In the genomic region with DNA sequence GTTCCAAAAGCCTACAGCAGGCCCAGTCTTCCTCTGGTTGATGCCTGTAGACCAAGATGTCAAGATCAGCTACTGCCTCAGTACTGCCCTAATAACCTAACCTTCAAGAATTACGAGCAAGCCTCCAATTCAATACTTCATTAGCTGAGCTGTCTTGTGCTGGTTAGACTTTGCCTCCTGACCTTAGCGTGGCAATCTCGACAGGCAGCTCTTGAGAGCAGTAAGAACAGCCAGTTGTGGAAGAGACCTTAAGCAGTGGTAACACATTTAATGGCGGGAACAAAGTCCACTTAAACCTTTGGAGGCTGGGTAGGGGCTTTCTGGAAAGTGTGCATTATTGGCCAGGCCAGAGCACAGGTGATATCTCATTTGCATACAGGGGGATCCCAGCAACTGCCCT, we compare ENCODE assay signal across 16 mouse cellular contexts.
"Had no signal": no experiment of that assay in that cellular context is flagged by ENCODE, and none has a peak within 500 bp of the region (broad histone marks: within the 10 kb centered on the region; RNA-seq: fewer than 3 reads in every experiment).

No protein-coding gene starts in this region.

- H3K4me2 ChIP-seq: liver, embryonic 11.5 days; liver, embryonic 15.5 days; neural tube, embryonic 15.5 days had no signal

- DNase-seq: lung, adult 2 months; lung, postnatal 4 days; midbrain, embryonic 14.5 days; right cerebral cortex, adult 18-20 months; right cerebral cortex, postnatal 25 days; thymus, postnatal 14 days had no signal

- H3K27ac ChIP-seq: hindbrain, postnatal 0 days; left cerebral cortex, adult 2 months; limb, embryonic 10.5 days; liver, embryonic 15.5 days; midbrain, embryonic 10.5 days; neural tube, embryonic 15.5 days; stomach, postnatal 0 days had no signal

- H3K4me1 ChIP-seq: limb, embryonic 10.5 days; liver, embryonic 15.5 days; midbrain, embryonic 10.5 days; neural tube, embryonic 15.5 days had no signal

- ATAC-seq: hindbrain, postnatal 0 days; lung, postnatal 0 days had no signal

- H3K36me3 ChIP-seq: limb, embryonic 10.5 days; liver, embryonic 15.5 days; midbrain, embryonic 10.5 days; neural tube, embryonic 15.5 days had no signal

- H3K9me3 ChIP-seq: limb, embryonic 10.5 days; liver, embryonic 15.5 days; midbrain, embryonic 10.5 days; neural tube, embryonic 15.5 days had no signal

- H3K9ac ChIP-seq: liver, embryonic 15.5 days; neural tube, embryonic 15.5 days had no signal

- H3K4me3 ChIP-seq: left cerebral cortex, adult 2 months; limb, embryonic 10.5 days; liver, embryonic 15.5 days; midbrain, embryonic 10.5 days; myocyte; neural tube, embryonic 15.5 days had no signal

- H3K27me3 ChIP-seq: liver, embryonic 15.5 days; neural tube, embryonic 15.5 days had no signal
